Mouse (Mus musculus) monocyte, adult 59 days (primary cell): Measurements from ENCODE around the gene Dnah1. TPM values are rescaled to one million over a fixed set of nuclear protein-coding genes. Genes with fewer than 3 reads are reported as not detected.

Experiments used
- total RNA-seq, 2 experiments: library from RNA; stranded (reverse); gene quantifications; one replicate each; pipeline ENCODE4 v1.2.4; 2023

Gene Dnah1
- not detected for total RNA-seq

GRCm38 (mm10) chr14:31323849-31324792 is at the start of gene Dnah1:
Gene Dnah1, minus strand, starts transcription at chr14:31323896.

GRCm38 (mm10) chr14:31336369-31337155 is 12.9 kb upstream of the Dnah1 start, which contains the start of gene Capn7:
Gene Capn7, plus strand, starts transcription at chr14:31336638.

GRCm38 (mm10) chr14:31251084-31251604 is 72.6 kb downstream of the Dnah1 start, which contains the start of the genes Phf7 and Bap1:
Gene Phf7, minus strand, starts transcription at chr14:31251317.
Gene Bap1, plus strand, starts transcription at chr14:31251450.

GRCm38 (mm10) chr14:31217666-31218065 is 106.0 kb downstream of the Dnah1 start, which contains the start of gene Sema3g:
Gene Sema3g, plus strand, starts transcription at chr14:31217860.

GRCm38 (mm10) chr14:31216846-31217245 is 106.8 kb downstream of the Dnah1 start, which contains the start of gene Nisch:
Gene Nisch, minus strand, starts transcription at chr14:31216946.

Other genes starting within 250 kb of the Dnah1 start
- 10 to 100 TPM; 30.5 to 39.4 TPM for gene Smim4, start 194.9 kb downstream of the Dnah1 start, total RNA-seq
- 1 to 10 TPM; 3.0 to 5.5 TPM for gene Nt5dc2, start 192.8 kb downstream of the Dnah1 start, total RNA-seq
- gene Stab1, start 155.3 kb downstream of the Dnah1 start, total RNA-seq, result 1 to 10 TPM; 3.8 to 6.0 TPM
- gene Tnnc1, start 115.6 kb downstream of the Dnah1 start, total RNA-seq, result not detected
- gene Nisch, start 107.0 kb downstream of the Dnah1 start, total RNA-seq, result 100 to 1,000 TPM; 224 to 226 TPM
- gene Sema3g, start 106.0 kb downstream of the Dnah1 start, total RNA-seq, result not detected
- gene Phf7, start 72.6 kb downstream of the Dnah1 start, total RNA-seq, result 10 to 100 TPM; 10.6 TPM
- 10 to 100 TPM; 66.7 to 72.4 TPM for gene Bap1, start 72.4 kb downstream of the Dnah1 start, total RNA-seq
- gene Capn7, start 12.7 kb upstream of the Dnah1 start, total RNA-seq, result 10 to 100 TPM; 33.2 to 37.9 TPM
- gene Sh3bp5, start 112.2 kb upstream of the Dnah1 start, total RNA-seq, result 10 to 100 TPM; 59.2 to 71.4 TPM
- 10 to 100 TPM; 29.8 to 35.2 TPM for gene Eaf1, start 170.5 kb upstream of the Dnah1 start, total RNA-seq
- gene Mettl6, start 171.1 kb upstream of the Dnah1 start, total RNA-seq, result 10 to 100 TPM; 55.4 to 62.5 TPM